Mouse (Mus musculus) stomach, postnatal 0 days (tissue): ENCODE results near the gene Dnmt3a.

Experiments used
- CTCF ChIP-seq: IDR thresholded peaks from 2 replicates; pipeline ENCODE4 v1.5.1; 2016; ENCODE audit warnings: antibody characterized with exemption, low read depth, mild to moderate bottlenecking, moderate library complexity
- EP300 ChIP-seq: optimal IDR thresholded peaks from 2 replicates; pipeline ENCODE3; 2016; ENCODE audit warnings: antibody characterized with exemption

DNA sequence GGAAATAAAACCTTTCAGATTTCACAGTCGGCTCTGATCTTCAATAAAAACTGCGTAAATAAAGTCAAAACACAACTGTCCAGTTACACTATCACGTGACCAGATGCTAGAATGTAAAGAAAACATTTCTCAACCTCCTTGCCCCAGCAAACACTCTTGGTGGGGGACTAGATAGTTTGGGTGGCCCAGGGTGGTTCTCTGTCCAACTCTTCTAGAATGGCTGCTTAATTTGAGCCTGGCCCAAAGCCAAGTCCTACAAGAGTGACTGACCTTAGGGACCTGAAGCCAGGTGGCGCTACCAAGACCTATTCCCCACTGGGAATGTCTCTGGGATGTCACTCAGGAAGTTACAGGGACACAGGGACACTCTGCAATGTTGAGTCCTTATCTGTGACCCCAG is 154.7 kb downstream of the Dnmt3a start:
- TF ChIP-seq CTCF: peak; percentile 38
- no peak for TF ChIP-seq EP300
